Mouse (Mus musculus) myocyte (in vitro differentiated cells): ENCODE results near the gene Pax6. TPM values are rescaled to one million over a fixed set of nuclear protein-coding genes. Genes with fewer than 3 reads are reported as not detected.

Source experiments
- H3K27me3 ChIP-seq: one replicate; pipeline ENCODE4 v1.6.1; 2011; ENCODE audit not compliant: control insufficient read depth, insufficient read depth, insufficient read length
- H3K36me3 ChIP-seq: one replicate; pipeline ENCODE4 v1.6.1; 2011; ENCODE audit not compliant: control insufficient read depth, insufficient read depth
- H3K4me2 ChIP-seq: one replicate; pipeline ENCODE4 v1.6.1; 2011; ENCODE audit warnings: low read depth, control low read depth
- H3K4me3 ChIP-seq: one replicate; pipeline ENCODE4 v1.5.1; 2011; ENCODE audit warnings: mild to moderate bottlenecking, control low read depth, moderate library complexity
- H3K79me2 ChIP-seq: one replicate; pipeline ENCODE4 v1.6.1; 2011; ENCODE audit not compliant: control insufficient read depth, insufficient read depth
- H3ac ChIP-seq: one replicate; pipeline ENCODE4 v1.6.1; 2011; ENCODE audit not compliant: control insufficient read depth, insufficient read length
- CEBPB ChIP-seq: IDR thresholded peaks from 2 replicates; pipeline ENCODE4 v1.6.1; 2011; ENCODE audit warnings: mild to moderate bottlenecking, moderate library complexity; ENCODE audit not compliant: poor library complexity, insufficient read depth, severe bottlenecking
- E2F4 ChIP-seq: IDR thresholded peaks from one replicate; pipeline ENCODE4 v1.6.1; 2011; ENCODE audit warnings: mild to moderate bottlenecking, control low read depth, moderate library complexity; ENCODE audit not compliant: insufficient read depth
- MAX ChIP-seq: IDR thresholded peaks from one replicate; pipeline ENCODE4 v1.6.1; 2011; ENCODE audit warnings: low read depth, mild to moderate bottlenecking, control low read depth
- MYOD1 ChIP-seq, 3 experiments: IDR thresholded peaks; one replicate each; pipeline ENCODE4 v1.6.1; 2011; ENCODE audit warnings: control low read depth in 2 of 3, low read depth in 2 of 3, mild to moderate bottlenecking in 2 of 3, moderate library complexity in 1 of 3; ENCODE audit not compliant: insufficient read length in 2 of 3, control insufficient read depth in 1 of 3
- MYOG ChIP-seq, 3 experiments: IDR thresholded peaks; one replicate each; pipeline ENCODE4 v1.6.1; 2011; ENCODE audit warnings: control low read depth in 2 of 3, low read depth in 2 of 3, mild to moderate bottlenecking in 2 of 3; ENCODE audit not compliant: insufficient read length in 2 of 3, control insufficient read depth in 1 of 3, insufficient read depth in 1 of 3
- POLR2A ChIP-seq: IDR thresholded peaks from one replicate; pipeline ENCODE4 v1.6.1; 2011; ENCODE audit warnings: low read depth, mild to moderate bottlenecking, control low read depth, moderate library complexity; ENCODE audit not compliant: insufficient read length
- POLR2AphosphoS2 ChIP-seq: IDR thresholded peaks from one replicate; pipeline ENCODE4 v1.6.1; 2011; ENCODE audit warnings: low read depth, control low read depth; ENCODE audit not compliant: insufficient read length
- REST ChIP-seq: IDR thresholded peaks from one replicate; pipeline ENCODE4 v1.6.1; 2011; ENCODE audit warnings: mild to moderate bottlenecking, control low read depth, moderate library complexity; ENCODE audit not compliant: insufficient read depth, insufficient read length
- SRF ChIP-seq: IDR thresholded peaks from one replicate; pipeline ENCODE4 v1.6.1; 2011; ENCODE audit warnings: low read depth; ENCODE audit not compliant: control insufficient read depth, insufficient read length
- TCF12 ChIP-seq: IDR thresholded peaks from one replicate; pipeline ENCODE4 v1.6.1; 2011; ENCODE audit warnings: mild to moderate bottlenecking, control low read depth; ENCODE audit not compliant: poor library complexity, insufficient read depth, severe bottlenecking
- TCF3 ChIP-seq: IDR thresholded peaks from one replicate; pipeline ENCODE4 v1.6.1; 2011; ENCODE audit warnings: low read depth, control low read depth; ENCODE audit not compliant: insufficient read length
- USF1 ChIP-seq: IDR thresholded peaks from one replicate; pipeline ENCODE4 v1.6.1; 2011; ENCODE audit warnings: low read depth, mild to moderate bottlenecking, control low read depth, moderate library complexity
- polyA plus RNA-seq: library from polyadenylated mRNA; unstranded; fragments of >200 nt; fragmentation: generic; extraction: Trizol; gene quantifications from one replicate; pipeline ENCODE4 v1.2.1, GENCODE M21; 2012; ENCODE audit warnings: missing spikeins

The Pax6 gene
- polyA plus RNA-seq, 1 experiment = 0.37 TPM

DNA sequence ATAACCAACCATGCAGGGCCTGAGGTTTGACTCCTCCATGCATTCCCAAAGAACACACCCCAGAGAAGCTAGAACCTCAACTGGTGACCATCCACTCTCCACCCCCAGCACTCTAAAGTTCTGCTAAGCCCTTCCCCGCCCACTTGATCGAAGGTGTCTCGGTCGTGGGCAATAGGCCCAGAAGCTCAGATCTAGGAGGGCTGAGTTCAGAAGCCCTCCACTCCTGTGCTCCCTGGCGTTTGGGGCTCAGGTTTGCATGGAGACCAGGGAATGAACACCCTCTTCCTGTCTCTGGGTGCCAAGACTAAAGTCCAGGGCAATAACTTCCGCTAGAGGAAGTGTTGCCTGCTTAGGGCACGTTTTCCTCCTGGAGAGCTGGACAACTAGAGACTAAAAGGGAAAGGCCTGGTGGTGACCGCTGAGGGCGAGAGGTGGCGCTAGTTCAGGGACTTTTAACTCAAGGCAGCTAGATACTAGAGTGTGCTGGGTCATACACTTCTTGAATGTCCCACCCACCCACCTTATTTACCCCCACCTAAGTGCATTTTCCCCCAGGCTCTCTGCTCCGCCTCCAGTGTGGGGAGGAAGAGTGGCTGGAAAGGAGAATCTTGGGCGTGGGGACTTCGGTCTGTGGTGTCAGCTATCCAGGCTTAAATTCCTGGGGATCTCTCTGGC is 18.8 kb downstream of the Pax6 start:
- H3ac ChIP-seq = no peak overlapping the region
- H3K27me3 ChIP-seq = no peaks in the 10 kb centered on the region
- no peaks in the 10 kb centered on the region for H3K36me3 ChIP-seq
- peak overlapping the region; percentile 8 for H3K4me3 ChIP-seq
- no peak for TF ChIP-seq MYOD1 (IDR thresholded peaks at IDR 0.05; ENCODE audit: control insufficient read depth in 1 of 3, insufficient read length in 2 of 3, low read depth in 2 of 3)
- TF ChIP-seq MAX = no peak
- no peak for TF ChIP-seq SRF
- TF ChIP-seq MYOG (IDR thresholded peaks at IDR 0.05; ENCODE audit: control insufficient read depth in 1 of 3, insufficient read depth in 1 of 3, insufficient read length in 2 of 3, low read depth in 2 of 3) = no peak
- no peak for TF ChIP-seq TCF3
- no peak for TF ChIP-seq POLR2AphosphoS2
- no peak for TF ChIP-seq E2F4
- TF ChIP-seq REST = no peak
- no peak for TF ChIP-seq CEBPB
- no peak for TF ChIP-seq TCF12
- no peak for TF ChIP-seq POLR2A
- TF ChIP-seq USF1 = no peak
- H3K79me2 ChIP-seq = no peaks in the 10 kb centered on the region
- peak overlapping the region; percentile 47 for H3K4me2 ChIP-seq

DNA sequence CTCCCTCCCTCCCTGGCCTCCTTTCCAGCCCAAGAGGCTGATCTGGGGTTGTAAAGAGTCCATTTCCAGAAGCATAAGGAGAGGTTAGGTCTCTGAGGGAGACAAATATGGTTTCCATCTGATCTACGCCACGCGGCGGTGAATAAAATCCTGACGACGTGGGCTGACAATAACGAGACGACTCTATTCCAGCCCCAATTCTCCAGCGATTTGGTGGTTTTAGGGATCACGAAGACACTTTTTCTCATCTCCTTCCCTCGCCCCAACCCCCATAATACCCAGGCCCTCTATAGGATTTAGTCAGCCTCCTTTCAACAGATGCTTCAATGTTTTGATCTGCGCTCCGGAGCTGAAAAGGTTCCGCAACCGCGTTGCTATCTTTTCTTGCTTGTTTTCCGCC is 19.3 kb downstream of the Pax6 start:
- Histone ChIP-seq H3K4me3 (peak overlapping the region; percentile 8), H3ac (no peak overlapping the region), H3K36me3 (no peaks in the 10 kb centered on the region), H3K27me3 (no peaks in the 10 kb centered on the region), H3K4me2 (peak overlapping the region; percentile 47), H3K79me2 (no peaks in the 10 kb centered on the region)
- TF ChIP-seq MYOG (IDR thresholded peaks at IDR 0.05; ENCODE audit: control insufficient read depth in 1 of 3, insufficient read depth in 1 of 3, insufficient read length in 2 of 3, low read depth in 2 of 3) (no peak), POLR2AphosphoS2 (no peak), TCF3 (no peak), REST (no peak)

DNA sequence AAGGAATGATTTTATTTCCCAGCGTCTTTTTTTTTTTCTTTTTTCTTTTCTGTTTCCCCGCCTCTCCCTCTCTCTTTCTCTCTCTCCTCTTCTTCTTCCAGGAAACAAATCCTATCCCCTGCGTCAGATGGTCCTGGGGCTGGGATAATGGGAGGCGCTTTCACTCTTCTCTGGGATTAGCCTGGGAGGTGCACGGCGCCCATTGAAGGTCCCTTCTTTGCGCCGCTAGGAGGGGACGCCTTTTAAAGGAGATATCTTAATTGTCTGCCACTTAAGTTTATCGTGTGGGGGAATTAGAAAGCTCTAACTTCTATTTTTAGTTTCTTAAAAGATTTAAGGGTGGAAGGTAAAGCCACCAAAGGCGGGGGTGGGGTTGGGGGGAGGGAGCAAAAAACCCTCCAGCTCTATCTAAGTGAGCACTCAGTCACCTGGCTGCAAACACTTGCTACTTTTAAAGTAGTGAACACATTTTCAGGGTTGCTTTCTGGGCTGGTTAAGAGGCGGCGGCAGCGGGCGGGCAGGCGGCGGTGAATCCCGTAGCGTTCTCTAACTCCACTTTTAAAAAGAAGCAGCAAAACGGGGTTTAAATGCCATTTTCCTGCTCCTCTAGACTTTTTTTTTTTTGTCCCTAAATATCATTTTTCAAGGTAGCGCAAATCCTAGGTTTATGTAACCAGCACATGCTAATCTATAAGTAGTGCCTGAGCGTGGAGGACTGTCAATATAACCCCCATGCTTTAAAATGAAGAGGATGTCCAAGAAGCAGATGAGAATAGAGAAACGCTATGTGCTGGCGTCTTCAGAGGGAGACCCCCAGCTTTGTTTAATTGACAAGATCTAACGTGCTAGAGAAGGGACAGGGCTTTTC is 20.0 kb downstream of the Pax6 start:
- H3K79me2 ChIP-seq = no peaks in the 10 kb centered on the region
- TF ChIP-seq CEBPB (no peak), POLR2AphosphoS2 (no peak), MYOD1 (IDR thresholded peaks at IDR 0.05; ENCODE audit: control insufficient read depth in 1 of 3, insufficient read length in 2 of 3, low read depth in 2 of 3) (no peak), E2F4 (no peak), MYOG (IDR thresholded peaks at IDR 0.05; ENCODE audit: control insufficient read depth in 1 of 3, insufficient read depth in 1 of 3, insufficient read length in 2 of 3, low read depth in 2 of 3) (no peak), TCF12 (no peak), SRF (no peak), REST (no peak), TCF3 (no peak)
- H3K27me3 ChIP-seq = no peaks in the 10 kb centered on the region
- peak overlapping the region; percentile 47 for H3K4me2 ChIP-seq
- no peak overlapping the region for H3ac ChIP-seq
- H3K36me3 ChIP-seq = no peaks in the 10 kb centered on the region
- H3K4me3 ChIP-seq = peak overlapping the region; percentile 8

DNA sequence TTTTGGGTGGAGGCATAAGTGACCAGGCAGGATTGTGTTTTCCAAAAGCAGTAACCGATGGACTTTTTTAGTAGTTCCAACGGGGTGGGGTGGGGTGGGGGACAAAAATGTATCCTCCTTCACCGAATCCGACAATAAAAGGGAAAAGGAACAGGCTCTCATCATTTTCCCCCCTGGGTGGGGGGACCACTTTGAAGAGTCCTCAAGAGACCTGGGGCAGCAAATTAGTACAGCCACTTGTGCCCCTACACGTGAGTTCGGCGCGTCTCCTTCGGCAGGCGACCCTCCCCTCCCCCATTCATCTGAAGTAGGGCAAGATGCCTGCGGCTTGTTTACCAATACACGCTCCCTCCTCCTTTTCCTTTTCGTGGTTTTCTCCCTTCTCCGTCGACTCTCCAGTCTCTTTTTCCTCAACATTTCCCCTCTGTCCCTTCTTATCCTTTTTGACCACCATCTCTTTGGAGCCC is 20.6 kb downstream of the Pax6 start:
- Histone ChIP-seq H3K79me2 (no peaks in the 10 kb centered on the region), H3ac (no peak overlapping the region), H3K36me3 (no peaks in the 10 kb centered on the region), H3K27me3 (no peaks in the 10 kb centered on the region), H3K4me3 (no peak overlapping the region), H3K4me2 (no peak overlapping the region)
- TF ChIP-seq POLR2AphosphoS2 = no peak
- TF ChIP-seq POLR2A = no peak
- no peak for TF ChIP-seq USF1
- TF ChIP-seq CEBPB = no peak
- no peak for TF ChIP-seq MYOD1 (IDR thresholded peaks at IDR 0.05; ENCODE audit: control insufficient read depth in 1 of 3, insufficient read length in 2 of 3, low read depth in 2 of 3)
- no peak for TF ChIP-seq MAX
- no peak for TF ChIP-seq E2F4
- no peak for TF ChIP-seq MYOG (IDR thresholded peaks at IDR 0.05; ENCODE audit: control insufficient read depth in 1 of 3, insufficient read depth in 1 of 3, insufficient read length in 2 of 3, low read depth in 2 of 3)
- TF ChIP-seq SRF = no peak
- no peak for TF ChIP-seq REST
- TF ChIP-seq TCF12 = no peak
